Comparison of ENCODE assay signal across 8 mouse cellular contexts in the genomic region with DNA sequence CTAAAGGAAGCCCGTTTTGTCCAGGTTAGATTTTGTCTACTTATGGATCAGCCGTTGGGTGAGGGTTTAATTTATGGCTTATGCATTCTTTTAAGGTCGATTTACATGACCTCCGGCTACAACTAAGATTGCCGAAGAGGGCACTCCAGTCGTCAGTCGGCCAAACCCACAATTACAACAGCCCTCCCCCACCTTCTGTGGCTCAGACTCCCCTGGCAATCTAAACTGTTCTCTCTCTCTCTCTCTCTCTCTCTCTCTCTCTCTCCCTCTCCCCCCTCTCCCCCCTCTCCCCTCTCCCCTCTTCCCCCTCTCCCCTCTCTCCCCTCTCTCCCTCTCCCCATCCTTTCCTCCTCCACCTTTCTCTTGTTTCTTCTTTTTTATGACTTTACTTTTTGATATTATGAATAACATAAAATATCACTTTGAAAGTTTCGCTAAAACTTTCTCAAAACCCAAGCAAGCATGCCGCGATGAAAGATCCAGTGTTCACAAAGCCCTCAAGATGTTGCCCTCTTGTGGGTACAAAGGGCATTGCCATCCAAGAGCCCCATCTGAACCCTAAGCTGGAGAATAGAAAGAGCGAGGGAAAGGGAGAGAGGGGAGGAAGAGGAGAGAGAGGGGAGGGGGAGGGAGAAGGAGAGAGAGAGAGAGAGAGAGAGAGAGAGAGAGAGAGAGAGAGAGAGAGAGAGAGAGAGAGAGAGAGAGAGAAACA. TPM values are rescaled to one million over a fixed set of nuclear protein-coding genes. Genes with fewer than 3 reads are reported as not detected.
DNase-seq lines count a peak whose midpoint lies in the region; ATAC-seq and TF ChIP-seq lines count a peak whose summit lies in the region.

No protein-coding gene starts in this region.

- ATAC-seq in midbrain, embryonic 12.5 days (ENCODE audit: low FRiP score, low read depth): peak; percentile 35

- H3K27me3 ChIP-seq in cerebellum, adult 2 months (ENCODE audit: control insufficient read depth, insufficient read depth, low read length): peaks cover 7% of the 10 kb centered on the region; the same call in 1 of the 2 replicates
- H3K27me3 ChIP-seq in limb, embryonic 10.5 days (ENCODE audit: low read depth, poor library complexity, severe bottlenecking): peaks cover 63% of the 10 kb centered on the region
- H3K27me3 ChIP-seq in midbrain, embryonic 12.5 days: peaks cover 27% of the 10 kb centered on the region

- H3K27ac ChIP-seq in cerebellum, adult 2 months (ENCODE audit: insufficient read depth, low read length): no peak overlapping the region
- H3K27ac ChIP-seq in limb, embryonic 10.5 days: peak overlapping the region; percentile 96
- peak overlapping the region; percentile 88 for H3K27ac ChIP-seq in midbrain, embryonic 12.5 days (replicated peaks)

- WGBS in cerebellum, adult 2 months: 3% methylated on average over 11 of the region's 11 CpGs
- WGBS in limb, embryonic 10.5 days: under 1% methylated on average over 11 of the region's 11 CpGs
- WGBS in midbrain, embryonic 12.5 days: 0% methylated on average over 11 of the region's 11 CpGs

- peak overlapping the region; percentile 92 for H3K9ac ChIP-seq in midbrain, embryonic 12.5 days (replicated peaks)

- peak; percentile 61 to 66 for DNase-seq in cerebellum, adult 2 months
- no peak for DNase-seq in cerebellum, adult 11-12 months
- peak; percentile 66 to 84 for DNase-seq in cerebellum, postnatal 25 days
- peak; percentile 62 to 65 for DNase-seq in gastrocnemius, adult 8-10 months (ENCODE audit: low spot score in 2 of 2)
- DNase-seq in hindlimb bud, embryonic 11.5 days (ENCODE audit: extremely low spot score, low read depth, low spot score): peak; percentile 95
- peak; percentile 80 for DNase-seq in limb, embryonic 10.5 days (ENCODE audit: low spot score)
- DNase-seq in spleen, postnatal 36 days (ENCODE audit: low spot score in 2 of 2): peak; percentile 47 to 65

- peak overlapping the region; percentile 50 for H3K4me3 ChIP-seq in cerebellum, adult 2 months (replicated peaks; ENCODE audit: insufficient read depth, low read depth, low read length)
- H3K4me3 ChIP-seq in limb, embryonic 10.5 days: peak overlapping the region; percentile 75
- peak overlapping the region; percentile 66 for H3K4me3 ChIP-seq in midbrain, embryonic 12.5 days

- no peaks in the 10 kb centered on the region for H3K9me3 ChIP-seq in limb, embryonic 10.5 days (replicated peaks)
- no peaks in the 10 kb centered on the region for H3K9me3 ChIP-seq in midbrain, embryonic 12.5 days

- TF ChIP-seq CTCF in cerebellum, adult 2 months (IDR thresholded peaks at IDR 0.05; ENCODE audit: borderline replicate concordance, insufficient read depth, low read depth, low read length): peak; percentile 69; the same call in 1 of the 2 replicates

- H3K4me2 ChIP-seq in midbrain, embryonic 12.5 days (replicated peaks): peak overlapping the region; percentile 96

- 0 out of 2 replicates have a peak, but pooled peaks cover 7% of the 10 kb centered on the region for H3K4me1 ChIP-seq in cerebellum, adult 2 months (ENCODE audit: control insufficient read depth, insufficient read depth, low read length)
- peaks cover 57% of the 10 kb centered on the region for H3K4me1 ChIP-seq in limb, embryonic 10.5 days
- peaks cover 44% of the 10 kb centered on the region for H3K4me1 ChIP-seq in midbrain, embryonic 12.5 days

- H3K36me3 ChIP-seq in limb, embryonic 10.5 days: no peaks in the 10 kb centered on the region
- no peaks in the 10 kb centered on the region for H3K36me3 ChIP-seq in midbrain, embryonic 12.5 days

- no peak for TF ChIP-seq POLR2A in cerebellum, adult 2 months (IDR thresholded peaks at IDR 0.05; ENCODE audit: borderline replicate concordance, insufficient read depth, low read length)

RNA-seq across cellular contexts. Expression of a gene that starts 5.8 kb away (rescaled TPM):
- polyA plus RNA-seq in cerebellum, adult 2 months (2012; rRNA removed): 4.6 and 6.0 TPM in 2 replicates
- 100 to 1,000 TPM; 156 to 192 (median 179) TPM for total RNA-seq in gastrocnemius, adult 8-10 months (2022)
- 16.5 and 23.7 TPM in 2 replicates for polyA plus RNA-seq in limb, embryonic 10.5 days (2016; fragmentation: Nextera tagmentation; extraction: Ambion mirVana)
- polyA plus RNA-seq in midbrain, embryonic 12.5 days (2016; fragmentation: Nextera tagmentation; extraction: Ambion mirVana): 63.2 and 65.7 TPM in 2 replicates

RNA-seq across cellular contexts. Expression of a gene that starts 6.4 kb away (rescaled TPM):
- polyA plus RNA-seq in cerebellum, adult 2 months (2012; rRNA removed): 105 and 113 TPM in 2 replicates
- total RNA-seq in gastrocnemius, adult 8-10 months (2022): 10 to 100 TPM; 36.4 to 49.9 (median 40.9) TPM
- polyA plus RNA-seq in limb, embryonic 10.5 days (2016; fragmentation: Nextera tagmentation; extraction: Ambion mirVana): 329 and 347 TPM in 2 replicates
- 319 and 321 TPM in 2 replicates for polyA plus RNA-seq in midbrain, embryonic 12.5 days (2016; fragmentation: Nextera tagmentation; extraction: Ambion mirVana)

RNA-seq across cellular contexts. Expression of a gene that starts 51.7 kb away (rescaled TPM):
- polyA plus RNA-seq in cerebellum, adult 2 months (2012; rRNA removed): 0.79 and 1.2 TPM in 2 replicates
- total RNA-seq in gastrocnemius, adult 8-10 months (2022): 1 to 10 TPM; 1.4 to 1.8 (median 1.5) TPM
- 1.1 and 1.3 TPM in 2 replicates for polyA plus RNA-seq in limb, embryonic 10.5 days (2016; fragmentation: Nextera tagmentation; extraction: Ambion mirVana)
- 0.68 and 0.98 TPM in 2 replicates for polyA plus RNA-seq in midbrain, embryonic 12.5 days (2016; fragmentation: Nextera tagmentation; extraction: Ambion mirVana)
